10 mouse cellular contexts compared by ENCODE assay signal in genomic region chr3:120731287-120731686, GRCm38 (mm10).
A peak's percentile ranks its signal among the peaks of the same experiment; 100 is the strongest.
DNase-seq lines count a peak whose midpoint lies in the region; ATAC-seq and TF ChIP-seq lines count a peak whose summit lies in the region.
"Had no signal": no experiment of that assay in that cellular context is flagged by ENCODE, and none has a peak within 500 bp of the region (broad histone marks: within the 10 kb centered on the region; RNA-seq: fewer than 3 reads in every experiment).

No protein-coding gene starts in this region.

- 53% methylated on average over 9 of the region's 9 CpGs for WGBS in forebrain, embryonic 13.5 days
- WGBS in neural tube, embryonic 14.5 days = 62% methylated on average over 9 of the region's 9 CpGs

- no peak overlapping the region for H3K9ac ChIP-seq in forebrain, embryonic 13.5 days
- H3K9ac ChIP-seq in neural tube, embryonic 14.5 days (replicated peaks; ENCODE audit: low read depth, low read length) = no peak overlapping the region
- H3K9ac ChIP-seq: intestine, embryonic 15.5 days; liver, embryonic 15.5 days had no signal

- no peak overlapping the region for H3K4me2 ChIP-seq in forebrain, embryonic 13.5 days
- no peak overlapping the region for H3K4me2 ChIP-seq in neural tube, embryonic 14.5 days (ENCODE audit: low read depth, low read length)
- H3K4me2 ChIP-seq: intestine, embryonic 15.5 days; liver, embryonic 15.5 days had no signal

- H3K9me3 ChIP-seq in forebrain, embryonic 13.5 days (replicated peaks) = no peaks in the 10 kb centered on the region
- no peaks in the 10 kb centered on the region for H3K9me3 ChIP-seq in neural tube, embryonic 14.5 days (ENCODE audit: control insufficient read depth, low read length)
- H3K9me3 ChIP-seq: intestine, embryonic 15.5 days; liver, embryonic 15.5 days had no signal

- ATAC-seq in forebrain, embryonic 13.5 days = peak; percentile 74
- ATAC-seq in neural tube, embryonic 14.5 days (ENCODE audit: low read depth) = 0 out of 2 replicates have a peak, but pooled peaks have one; percentile 35
- ATAC-seq: intestine, embryonic 15.5 days had no signal

- H3K4me3 ChIP-seq in left cerebral cortex, adult 2 months = no peak overlapping the region
- H3K4me3 ChIP-seq in forebrain, embryonic 13.5 days = no peak overlapping the region
- no peak overlapping the region for H3K4me3 ChIP-seq in neural tube, embryonic 14.5 days (ENCODE audit: low read depth, low read length)
- H3K4me3 ChIP-seq: intestine, embryonic 15.5 days; liver, embryonic 15.5 days had no signal

- no peaks in the 10 kb centered on the region for H3K36me3 ChIP-seq in forebrain, embryonic 13.5 days (ENCODE audit: poor library complexity, severe bottlenecking)
- H3K36me3 ChIP-seq in neural tube, embryonic 14.5 days (ENCODE audit: control insufficient read depth, insufficient read depth, low read length) = no peaks in the 10 kb centered on the region
- H3K36me3 ChIP-seq: intestine, embryonic 15.5 days; liver, embryonic 15.5 days had no signal

- H3K27me3 ChIP-seq in forebrain, embryonic 13.5 days = no peaks in the 10 kb centered on the region
- H3K27me3 ChIP-seq in neural tube, embryonic 14.5 days (ENCODE audit: control insufficient read depth, insufficient read depth, low read length) = no peaks in the 10 kb centered on the region
- H3K27me3 ChIP-seq: CH12.LX; intestine, embryonic 15.5 days; liver, embryonic 15.5 days had no signal

- H3K4me1 ChIP-seq in forebrain, embryonic 13.5 days = peaks cover 22% of the 10 kb centered on the region
- H3K4me1 ChIP-seq in neural tube, embryonic 14.5 days (ENCODE audit: control insufficient read depth, insufficient read depth, low read length) = peaks cover 4% of the 10 kb centered on the region; the same call in 1 of the 2 replicates
- H3K4me1 ChIP-seq: intestine, embryonic 15.5 days; liver, embryonic 15.5 days had no signal

- intact Hi-C loops in left cerebral cortex, adult 2 months (cut with DNase I) = loop anchor here (5.0 kb wide), 1 partner anchor 371 kb away; no protein-coding TSS in a partner anchor

- peak in 1 of 2 experiments; percentile 24 for DNase-seq in left cerebral cortex, adult 2 months (ENCODE audit: extremely low spot score in 1 of 2, low spot score in 2 of 2)
- DNase-seq in left cerebral cortex, adult 11 months (ENCODE audit: low spot score) = no peak
- peak; percentile 58 for DNase-seq in cerebellum, adult 8-10 months
- DNase-seq in urinary bladder, postnatal 10 days (ENCODE audit: low spot score) = no peak
- no peak for DNase-seq in thymus, adult 18-20 months

- peak overlapping the region; percentile 38; the same call in 1 of the 2 replicates for H3K27ac ChIP-seq in left cerebral cortex, adult 2 months
- peak overlapping the region; percentile 69 for H3K27ac ChIP-seq in forebrain, embryonic 13.5 days
- H3K27ac ChIP-seq in neural tube, embryonic 14.5 days (ENCODE audit: low read depth, low read length) = no peak overlapping the region
- H3K27ac ChIP-seq: intestine, embryonic 15.5 days; liver, embryonic 15.5 days had no signal

- no peak for TF ChIP-seq CTCF in left cerebral cortex, adult 2 months (IDR thresholded peaks at IDR 0.05)
